Mouse (Mus musculus) stomach, embryonic 16.5 days (tissue): ENCODE results near the gene Tulp2. TPM values are rescaled to one million over a fixed set of nuclear protein-coding genes. Genes with fewer than 3 reads are reported as not detected.
"Not testable (repeated sequence)": the region's sequence is repeated elsewhere in the genome, so short reads cannot be mapped to it uniquely, and the experiment has no call there.

ENCODE experiments used
- ATAC-seq: fragments of 200-750 bp; cut with Nextera tagmentation; 2 replicates; pipeline ENCODE4 v1.8.0; 2017; ENCODE audit warnings: moderate number of reproducible peaks, moderate TSS enrichment; ENCODE audit not compliant: insufficient read depth, low FRiP score
- H3K27ac ChIP-seq: fragments of 300-500 bp; sonication (generic); 2 replicates; pipeline ENCODE4 v1.5.1; 2014; ENCODE audit warnings: low read length
- H3K27me3 ChIP-seq: fragments of 300-500 bp; sonication (generic); 2 replicates; pipeline ENCODE4 v1.6.1; 2014; ENCODE audit warnings: low read length, control low read depth, mixed read lengths; ENCODE audit not compliant: control insufficient read depth, insufficient read depth
- H3K36me3 ChIP-seq: fragments of 300-500 bp; sonication (generic); 2 replicates; pipeline ENCODE4 v1.6.1; 2014; ENCODE audit warnings: low read length; ENCODE audit not compliant: control insufficient read depth, insufficient read depth
- H3K4me1 ChIP-seq: fragments of 300-500 bp; sonication (generic); 2 replicates; pipeline ENCODE4 v1.6.1; 2014; ENCODE audit warnings: low read length, control low read depth, mixed read lengths; ENCODE audit not compliant: control insufficient read depth, insufficient read depth
- H3K4me2 ChIP-seq: fragments of 300-500 bp; sonication (generic); 2 replicates; pipeline ENCODE4 v1.6.1; 2014; ENCODE audit warnings: low read depth, low read length, mixed read lengths
- H3K4me3 ChIP-seq: fragments of 300-500 bp; sonication (generic); replicated peaks from 2 replicates; pipeline ENCODE4 v1.5.1; 2014; ENCODE audit warnings: mild to moderate bottlenecking, low read length
- H3K9ac ChIP-seq: fragments of 300-500 bp; sonication (generic); 2 replicates; pipeline ENCODE4 v1.6.1; 2014; ENCODE audit warnings: low read length
- H3K9me3 ChIP-seq: fragments of 300-500 bp; sonication (generic); replicated peaks from 2 replicates; pipeline ENCODE4 v1.6.1; 2016; ENCODE audit warnings: low read length, control low read depth; ENCODE audit not compliant: control insufficient read depth
- WGBS: fragments of 180-500 bp; shearing (Covaris S2); extraction: QIAGEN DNeasy Blood & Tissue Kit; methylation state at CpG from one replicate; pipeline ENCODE4 v1.1.7; 2014; 5-methylcytosine and 5-hydroxymethylcytosine counted together
- polyA plus RNA-seq: library from polyadenylated mRNA; unstranded; fragments of >200 nt; fragmentation: Nextera tagmentation; extraction: Ambion mirVana; gene quantifications from 2 replicates; pipeline ENCODE4 v1.2.1, GENCODE M21; 2015

Gene Tulp2
- polyA plus RNA-seq, 1 experiment from 2014 or later, result 1.5 TPM

DNA sequence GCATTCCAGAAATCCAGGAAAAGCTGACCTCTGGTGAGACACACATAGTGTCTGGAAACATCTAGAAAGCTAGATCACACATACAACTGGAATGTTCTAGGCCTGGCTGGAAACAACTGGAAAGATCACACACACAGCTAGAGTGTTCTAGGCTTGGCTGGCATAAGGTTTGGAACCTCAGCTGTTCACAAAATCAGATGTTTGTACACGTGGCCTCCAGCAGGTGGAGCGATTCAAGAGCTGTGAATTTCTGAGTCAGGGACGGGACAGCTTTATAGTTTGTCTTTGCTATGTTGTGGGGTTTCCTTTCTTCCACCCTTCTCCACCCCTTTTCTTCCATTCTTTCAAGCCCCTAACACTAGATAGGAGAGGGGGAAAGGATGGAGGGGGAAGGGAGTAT, 4.7 kb upstream of the Tulp2 start:
- H3K4me3 ChIP-seq, result no peak overlapping the region
- WGBS, result 6% methylated on average over 3 of the region's 3 CpGs
- no peaks in the 10 kb centered on the region for H3K9me3 ChIP-seq
- H3K9ac ChIP-seq, result no peak overlapping the region
- H3K4me2 ChIP-seq, result no peak overlapping the region
- H3K4me1 ChIP-seq, result 0 out of 2 replicates have a peak, but pooled peaks cover 2% of the 10 kb centered on the region
- no peaks in the 10 kb centered on the region for H3K36me3 ChIP-seq
- no peaks in the 10 kb centered on the region for H3K27me3 ChIP-seq
- no peak for ATAC-seq
- H3K27ac ChIP-seq, result no peak overlapping the region

DNA sequence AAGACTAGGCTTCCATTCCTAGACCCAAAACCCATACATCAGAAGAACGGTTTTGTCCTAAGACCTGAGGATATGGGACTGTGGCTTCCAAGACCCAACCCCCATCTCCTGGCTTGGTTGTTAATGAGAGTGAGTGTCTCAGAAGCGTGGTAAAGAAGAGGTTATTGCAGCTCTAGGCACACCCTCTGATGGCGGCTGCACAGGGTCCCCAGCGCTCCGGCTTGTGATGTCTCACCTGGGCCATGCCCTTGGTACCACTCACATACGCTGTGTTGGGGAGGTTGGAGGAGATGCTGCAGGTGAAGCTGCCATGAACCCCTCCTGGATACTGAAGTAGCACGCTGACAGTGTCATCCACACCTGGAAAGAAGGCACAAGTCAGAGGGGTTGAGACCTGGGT, 2.9 kb upstream of the Tulp2 start:
- Histone ChIP-seq H3K4me1 (0 out of 2 replicates have a peak, but pooled peaks cover 2% of the 10 kb centered on the region), H3K4me3 (no peak overlapping the region), H3K4me2 (no peak overlapping the region), H3K9ac (no peak overlapping the region), H3K27me3 (no peaks in the 10 kb centered on the region), H3K9me3 (no peaks in the 10 kb centered on the region), H3K27ac (no peak overlapping the region), H3K36me3 (no peaks in the 10 kb centered on the region)
- 93% methylated on average over 7 of the region's 7 CpGs for WGBS
- ATAC-seq, result no peak

DNA sequence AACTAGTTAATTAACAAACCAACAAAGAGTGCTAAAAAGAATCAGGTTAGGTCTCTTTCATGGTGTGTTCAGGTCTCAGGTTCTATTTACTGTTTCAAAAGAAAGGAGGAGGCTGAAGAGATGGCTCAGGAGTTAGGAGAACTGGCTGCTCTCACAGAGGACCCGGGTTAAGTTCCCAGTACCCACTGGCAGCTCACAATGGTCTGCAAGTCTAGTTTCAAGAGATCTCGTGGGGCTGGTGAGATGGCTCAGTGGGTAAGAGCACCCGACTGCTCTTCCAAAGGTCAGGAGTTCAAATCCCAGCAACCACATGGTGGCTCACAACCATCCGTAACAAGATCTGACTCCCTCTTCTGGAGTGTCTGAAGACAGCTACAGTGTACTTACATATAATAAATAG, 1.4 kb upstream of the Tulp2 start:
- ATAC-seq, H3K27me3 ChIP-seq, H3K4me3 ChIP-seq, H3K27ac ChIP-seq, H3K9ac ChIP-seq, H3K9me3 ChIP-seq, H3K4me2 ChIP-seq, H3K36me3 ChIP-seq, H3K4me1 ChIP-seq: not testable (repeated sequence)
- 74% methylated on average over 3 of the region's 4 CpGs for WGBS

DNA sequence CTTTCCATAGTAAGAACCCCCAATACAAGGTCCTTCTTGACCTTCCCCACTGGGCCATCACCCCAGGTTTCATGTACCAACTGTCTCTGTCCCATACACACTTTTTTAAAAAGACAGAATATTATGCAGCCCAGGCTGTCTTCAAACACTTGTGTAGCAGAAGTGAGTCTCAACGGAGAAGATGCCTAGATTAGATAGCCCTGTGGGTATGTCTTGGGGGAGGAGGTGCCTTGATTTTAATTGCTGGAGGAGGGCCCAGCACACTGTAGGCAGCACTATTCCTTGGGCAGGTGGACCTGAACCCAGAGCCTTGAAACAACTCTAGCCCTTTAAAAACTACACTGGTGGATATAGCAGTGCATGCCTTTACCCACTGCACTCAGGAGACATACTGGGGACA, 489 bp downstream of the Tulp2 start:
- 0 out of 2 replicates have a peak, but pooled peaks cover 2% of the 10 kb centered on the region for H3K4me1 ChIP-seq
- no peaks in the 10 kb centered on the region for H3K27me3 ChIP-seq
- no peak for ATAC-seq
- H3K9ac ChIP-seq, result no peak overlapping the region
- no peaks in the 10 kb centered on the region for H3K36me3 ChIP-seq
- H3K4me2 ChIP-seq, result no peak overlapping the region
- H3K27ac ChIP-seq, result no peak overlapping the region
- 74% methylated on average over 1 of the region's 1 CpGs for WGBS
- no peaks in the 10 kb centered on the region for H3K9me3 ChIP-seq
- no peak overlapping the region for H3K4me3 ChIP-seq

DNA sequence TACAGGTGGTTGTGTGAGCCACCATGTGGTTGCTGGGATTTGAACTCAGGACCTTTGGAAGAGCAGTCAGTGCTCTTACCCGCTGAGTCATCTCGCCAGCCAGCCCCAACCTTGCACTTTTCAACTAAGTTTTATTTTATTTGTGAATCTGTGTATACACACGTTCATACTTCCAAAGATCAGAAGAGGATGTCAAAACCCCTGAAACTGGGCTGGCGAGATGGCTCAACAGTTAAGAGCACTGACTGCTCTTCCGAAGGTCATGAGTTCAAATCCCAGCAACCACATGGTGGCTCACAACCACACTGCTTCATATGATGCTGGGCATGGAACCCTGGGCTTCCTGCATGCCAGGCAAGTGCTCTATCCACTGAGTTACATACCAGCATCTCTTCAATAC, 3.3 kb downstream of the Tulp2 start:
- 87% methylated on average over 5 of the region's 5 CpGs for WGBS
- H3K36me3 ChIP-seq, H3K9ac ChIP-seq, H3K4me3 ChIP-seq, H3K4me1 ChIP-seq, H3K27me3 ChIP-seq, H3K9me3 ChIP-seq, ATAC-seq, H3K27ac ChIP-seq, H3K4me2 ChIP-seq: not testable (repeated sequence)

DNA sequence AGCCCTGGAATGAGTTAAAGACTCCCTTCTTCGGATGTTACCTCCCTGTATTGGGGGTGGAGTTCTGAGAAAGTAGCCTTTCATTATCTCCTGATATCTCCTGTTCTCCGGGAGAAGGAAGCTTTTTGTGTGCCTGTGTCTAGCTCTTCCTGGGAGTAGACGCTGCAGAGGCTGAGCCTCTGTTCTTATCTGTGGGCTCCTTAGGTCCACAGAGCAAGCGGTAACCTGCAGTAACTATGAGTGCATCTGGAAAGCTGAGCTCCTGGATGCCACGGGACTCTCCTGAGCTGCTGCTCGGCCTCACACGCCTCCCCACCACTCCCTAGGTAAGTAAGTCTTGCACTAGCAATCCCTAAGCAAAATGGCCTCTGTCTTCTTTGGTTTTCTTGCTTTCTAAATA, 4.5 kb downstream of the Tulp2 start:
- WGBS, result 53% methylated on average over 7 of the region's 7 CpGs
- Histone ChIP-seq H3K9me3 (no peaks in the 10 kb centered on the region), H3K36me3 (no peaks in the 10 kb centered on the region), H3K4me2 (no peak overlapping the region), H3K27me3 (no peaks in the 10 kb centered on the region), H3K4me3 (no peak overlapping the region), H3K9ac (no peak overlapping the region), H3K27ac (no peak overlapping the region), H3K4me1 (peaks cover 4% of the 10 kb centered on the region)
- ATAC-seq, result no peak

DNA sequence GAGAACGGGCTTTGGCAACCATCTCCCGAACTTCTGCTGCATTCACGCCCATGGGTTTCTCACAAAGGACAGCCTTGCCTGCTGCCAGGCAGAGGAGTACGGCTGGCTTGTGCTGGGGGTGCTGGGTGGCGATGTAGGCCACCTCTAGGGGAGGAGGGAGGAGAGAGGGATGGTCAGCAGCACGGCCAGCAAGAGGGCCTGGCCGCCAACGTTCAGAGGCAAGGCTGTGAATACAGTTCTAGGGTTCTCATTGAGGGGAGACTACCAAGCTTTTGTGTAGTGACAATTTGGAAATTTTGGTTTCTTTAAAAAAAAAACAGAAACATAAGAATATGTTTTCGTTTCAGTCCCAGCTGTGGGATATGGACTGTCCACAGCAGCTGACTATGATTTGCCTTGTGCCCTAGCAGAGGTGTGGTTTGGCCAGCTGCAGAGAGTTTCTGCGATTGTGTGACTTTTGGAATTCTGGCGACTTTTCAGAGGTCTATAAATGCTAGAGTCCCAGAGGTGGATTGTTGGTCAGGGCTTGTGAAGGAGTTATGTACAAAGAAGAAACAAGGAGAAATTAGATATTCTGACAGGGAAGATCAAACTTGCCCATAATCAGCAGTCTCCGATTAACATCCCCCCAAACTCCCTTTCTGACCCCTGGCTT, 5.2 kb downstream of the Tulp2 start, which contains the start of gene Gm45808:
TSS of gene Gm45808 (minus strand) at position 51 of the 655 bp plus-strand sequence.
- Histone ChIP-seq H3K4me3 (no peak within 1 kb of the TSS), H3K27me3 (no peaks in the 10 kb centered on the region), H3K9ac (no peak within 1 kb of the TSS), H3K4me2 (no peak within 1 kb of the TSS), H3K27ac (no peak within 1 kb of the TSS), H3K9me3 (no peaks in the 10 kb centered on the region), H3K36me3 (no peaks in the 10 kb centered on the region), H3K4me1 (peaks cover 11% of the 10 kb centered on the region)
- no peak for ATAC-seq
- WGBS, result 76% methylated on average over 12 of the region's 12 CpGs

DNA sequence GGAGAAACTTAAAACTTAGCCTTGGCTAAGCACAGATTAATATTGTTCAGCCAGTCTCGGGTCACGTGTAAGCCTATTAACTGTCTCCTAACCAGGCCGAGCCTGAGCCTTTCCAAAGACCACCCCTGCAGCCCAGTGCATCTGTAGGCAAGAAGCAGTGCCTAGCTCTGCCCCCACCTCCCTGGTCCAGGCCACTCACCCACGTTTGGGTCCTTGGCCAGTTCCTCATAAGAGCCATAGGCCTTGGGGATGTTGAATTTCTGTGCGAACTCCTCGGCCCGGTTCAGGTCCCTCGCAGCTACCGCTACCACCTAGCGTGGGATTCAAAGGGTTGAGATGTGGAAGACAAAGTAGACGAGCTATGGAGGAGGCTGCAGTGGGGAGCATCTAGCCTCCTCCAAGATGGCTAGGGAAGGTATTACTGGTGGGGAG, 6.2 kb downstream of the Tulp2 start:
- Histone ChIP-seq H3K36me3 (0 out of 2 replicates have a peak, but pooled peaks cover 2% of the 10 kb centered on the region), H3K27me3 (no peaks in the 10 kb centered on the region), H3K9me3 (no peaks in the 10 kb centered on the region), H3K4me3 (peak overlapping the region; percentile 49), H3K9ac (peak overlapping the region; percentile 74), H3K4me2 (peak overlapping the region; percentile 72), H3K4me1 (peaks cover 13% of the 10 kb centered on the region), H3K27ac (peak overlapping the region; percentile 56; the same call in 1 of the 2 replicates)
- ATAC-seq, result peak; percentile 14; the same call in 1 of the 2 replicates
- 47% methylated on average over 11 of the region's 11 CpGs for WGBS

DNA sequence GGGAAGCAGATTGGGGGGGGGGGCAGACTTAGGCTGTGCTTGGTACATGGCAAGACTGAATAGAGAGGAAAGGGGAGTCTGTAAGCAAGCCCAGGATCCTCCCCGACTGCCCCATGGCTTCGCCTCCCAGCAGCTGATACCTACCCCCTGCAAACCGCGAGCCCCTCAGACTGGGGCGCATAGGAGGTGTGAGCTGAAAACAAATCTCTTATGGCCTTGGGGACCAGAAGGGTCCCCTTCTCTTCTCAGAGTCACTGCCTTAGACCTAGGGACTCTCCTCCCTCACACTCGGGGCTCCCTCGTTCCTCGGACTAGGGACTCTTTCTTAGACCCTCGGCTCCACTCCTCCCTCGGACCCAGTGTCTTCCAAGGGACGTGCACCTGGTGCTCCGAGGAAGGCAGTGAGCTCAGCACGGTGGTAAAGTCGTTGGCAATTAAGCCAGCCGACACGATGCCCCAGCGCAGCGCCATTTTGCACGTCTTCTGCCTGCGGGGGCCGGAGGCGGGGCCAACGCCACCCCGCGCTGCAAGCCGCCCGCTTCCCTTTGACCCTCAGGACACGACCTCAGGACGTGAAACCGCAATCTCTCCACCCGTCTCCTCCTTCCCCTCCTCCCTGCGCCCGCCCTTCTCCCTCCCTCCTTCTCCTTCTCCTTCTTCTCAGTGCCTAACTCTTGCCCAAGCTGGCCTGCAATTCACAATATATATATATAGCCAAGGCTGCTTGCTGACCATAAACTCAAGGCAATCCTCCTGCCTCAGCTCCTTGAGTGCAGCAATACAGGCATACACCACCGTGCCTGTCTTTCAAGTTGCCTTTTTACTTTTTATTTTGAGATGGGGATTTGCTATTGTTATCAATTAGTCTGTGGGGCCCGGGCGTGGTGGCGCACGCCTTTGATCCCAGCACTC, 6.9 kb downstream of the Tulp2 start, which contains the start of gene Dhdh:
TSS of gene Dhdh (minus strand) at position 513 of the 912 bp plus-strand sequence.
- no peaks in the 10 kb centered on the region for H3K27me3 ChIP-seq
- H3K36me3 ChIP-seq, result 0 out of 2 replicates have a peak, but pooled peaks cover 5% of the 10 kb centered on the region
- peak within 1 kb of the TSS; percentile 56 for H3K27ac ChIP-seq
- H3K4me2 ChIP-seq, result peak within 1 kb of the TSS; percentile 72
- peaks cover 13% of the 10 kb centered on the region for H3K4me1 ChIP-seq
- 11% methylated on average over 38 of the region's 38 CpGs for WGBS
- H3K4me3 ChIP-seq, result peak within 1 kb of the TSS; percentile 49
- ATAC-seq, result peak; percentile 53
- H3K9ac ChIP-seq, result peak within 1 kb of the TSS; percentile 74
- H3K9me3 ChIP-seq, result no peaks in the 10 kb centered on the region
